Mouse (Mus musculus): ENCODE data around the gene Wwtr1. TPM values are rescaled to one million over a fixed set of nuclear protein-coding genes. Genes with fewer than 3 reads are reported as not detected.
A peak's percentile ranks its signal among the peaks of the same experiment; 100 is the strongest.

Gene Wwtr1
- polyA plus RNA-seq, 1 experiment from 2014 or later = 7.2 TPM

DNA sequence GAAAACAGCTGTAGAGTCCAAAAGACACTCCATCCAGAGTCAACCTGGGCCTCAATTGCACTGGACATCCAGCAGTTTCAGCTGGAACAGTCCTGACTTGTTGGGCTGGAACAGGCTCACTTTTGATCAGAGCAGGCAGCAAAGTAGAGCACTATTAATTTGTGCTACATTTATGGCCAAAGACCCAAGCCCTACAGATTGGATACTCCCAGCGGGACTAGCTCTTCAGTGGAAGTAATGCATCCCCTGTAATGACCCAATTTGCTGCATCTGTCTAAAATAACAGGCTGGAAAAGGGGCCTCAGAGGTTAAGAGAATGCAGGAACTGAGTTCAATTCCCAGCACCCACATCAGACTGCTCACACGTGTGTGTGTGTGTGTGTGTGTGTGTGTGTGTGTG, 24.5 kb downstream of the Wwtr1 start:
- Histone ChIP-seq H3K27ac (replicated peaks; ENCODE audit: low read depth, low read length) (no peak overlapping the region), H3K27me3 (ENCODE audit: control insufficient read depth, insufficient read depth, low read length) (no peaks in the 10 kb centered on the region), H3K4me1 (ENCODE audit: control insufficient read depth, insufficient read depth, low read length) (no peaks in the 10 kb centered on the region), H3K4me3 (replicated peaks; ENCODE audit: low read depth, low read length) (no peak overlapping the region), H3K9me3 (ENCODE audit: control insufficient read depth, low read length) (no peaks in the 10 kb centered on the region), H3K4me2 (ENCODE audit: low read length) (no peak overlapping the region), H3K9ac (replicated peaks; ENCODE audit: low read length) (no peak overlapping the region), H3K36me3 (ENCODE audit: control insufficient read depth, insufficient read depth, low read length) (no peaks in the 10 kb centered on the region)
- no peak for DNase-seq
- ATAC-seq (ENCODE audit: low FRiP score, low TSS enrichment) = no peak
- WGBS = 92% methylated on average over 2 of the region's 2 CpGs

DNA sequence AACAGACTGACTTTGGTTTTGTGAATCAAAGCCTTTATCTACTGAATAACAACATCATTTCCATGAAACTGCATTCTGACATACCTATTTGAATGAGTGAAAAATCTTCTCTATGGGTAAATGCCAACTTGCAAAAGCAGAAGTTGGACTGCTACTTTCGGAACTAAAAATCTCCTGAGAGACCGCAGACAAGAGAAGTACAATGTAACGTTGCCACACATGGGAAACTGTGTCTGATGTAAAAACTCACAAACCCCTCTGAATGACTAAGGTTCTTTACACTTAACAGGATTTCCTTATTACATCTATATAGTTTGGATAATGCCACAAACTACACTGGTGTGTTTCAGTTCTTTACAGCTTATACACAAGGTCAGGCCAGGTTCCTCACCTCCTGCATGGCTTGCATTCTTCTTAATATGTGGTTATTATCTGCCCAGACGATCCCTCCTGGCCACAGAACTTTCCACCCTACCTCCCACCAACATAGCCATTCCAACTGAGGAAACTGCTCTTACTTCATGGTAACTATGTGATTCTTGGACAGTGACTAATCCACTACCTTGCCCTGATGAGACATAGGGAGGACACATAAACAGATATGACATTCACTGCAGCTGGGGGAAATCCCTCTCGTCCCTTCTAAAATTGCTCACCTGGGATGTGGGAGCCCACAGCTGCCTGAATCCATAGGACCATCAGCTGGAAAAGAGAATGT, 25.1 kb downstream of the Wwtr1 start:
- H3K27ac ChIP-seq (replicated peaks; ENCODE audit: low read depth, low read length) = no peak overlapping the region
- H3K4me3 ChIP-seq (replicated peaks; ENCODE audit: low read depth, low read length) = no peak overlapping the region
- no peaks in the 10 kb centered on the region for H3K4me1 ChIP-seq (ENCODE audit: control insufficient read depth, insufficient read depth, low read length)
- no peak for ATAC-seq (ENCODE audit: low FRiP score, low TSS enrichment)
- no peak for DNase-seq
- H3K4me2 ChIP-seq (ENCODE audit: low read length) = no peak overlapping the region
- no peaks in the 10 kb centered on the region for H3K9me3 ChIP-seq (ENCODE audit: control insufficient read depth, low read length)
- H3K9ac ChIP-seq (replicated peaks; ENCODE audit: low read length) = no peak overlapping the region
- WGBS = 74% methylated on average over 5 of the region's 5 CpGs
- no peaks in the 10 kb centered on the region for H3K36me3 ChIP-seq (ENCODE audit: control insufficient read depth, insufficient read depth, low read length)
- H3K27me3 ChIP-seq (ENCODE audit: control insufficient read depth, insufficient read depth, low read length) = no peaks in the 10 kb centered on the region

DNA sequence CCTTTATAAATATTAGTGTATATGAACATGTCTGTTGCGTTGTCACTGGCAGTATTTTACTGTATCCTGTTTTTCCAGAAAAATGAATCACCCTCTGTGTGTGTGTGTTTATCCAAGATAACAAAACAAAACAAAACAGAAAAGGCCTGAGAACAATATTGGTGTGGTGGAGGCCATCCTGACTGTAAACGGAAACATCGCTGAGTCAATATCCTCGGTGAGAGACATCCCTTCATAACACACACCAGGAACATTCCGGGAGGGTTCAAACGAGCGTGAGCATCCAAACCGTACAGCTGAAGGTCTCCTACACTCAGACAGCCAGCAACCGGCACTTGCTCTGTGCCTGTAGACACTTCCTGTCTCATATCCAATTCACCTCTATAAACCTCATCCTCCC, 31.6 kb downstream of the Wwtr1 start:
- no peak for ATAC-seq (ENCODE audit: low FRiP score, low TSS enrichment)
- Histone ChIP-seq H3K27ac (replicated peaks; ENCODE audit: low read depth, low read length) (no peak overlapping the region), H3K4me3 (replicated peaks; ENCODE audit: low read depth, low read length) (no peak overlapping the region), H3K27me3 (ENCODE audit: control insufficient read depth, insufficient read depth, low read length) (no peaks in the 10 kb centered on the region), H3K36me3 (ENCODE audit: control insufficient read depth, insufficient read depth, low read length) (no peaks in the 10 kb centered on the region), H3K4me2 (ENCODE audit: low read length) (no peak overlapping the region), H3K4me1 (ENCODE audit: control insufficient read depth, insufficient read depth, low read length) (no peaks in the 10 kb centered on the region), H3K9ac (replicated peaks; ENCODE audit: low read length) (no peak overlapping the region), H3K9me3 (ENCODE audit: control insufficient read depth, low read length) (no peaks in the 10 kb centered on the region)
- DNase-seq = no peak
- WGBS = 88% methylated on average over 9 of the region's 9 CpGs

DNA sequence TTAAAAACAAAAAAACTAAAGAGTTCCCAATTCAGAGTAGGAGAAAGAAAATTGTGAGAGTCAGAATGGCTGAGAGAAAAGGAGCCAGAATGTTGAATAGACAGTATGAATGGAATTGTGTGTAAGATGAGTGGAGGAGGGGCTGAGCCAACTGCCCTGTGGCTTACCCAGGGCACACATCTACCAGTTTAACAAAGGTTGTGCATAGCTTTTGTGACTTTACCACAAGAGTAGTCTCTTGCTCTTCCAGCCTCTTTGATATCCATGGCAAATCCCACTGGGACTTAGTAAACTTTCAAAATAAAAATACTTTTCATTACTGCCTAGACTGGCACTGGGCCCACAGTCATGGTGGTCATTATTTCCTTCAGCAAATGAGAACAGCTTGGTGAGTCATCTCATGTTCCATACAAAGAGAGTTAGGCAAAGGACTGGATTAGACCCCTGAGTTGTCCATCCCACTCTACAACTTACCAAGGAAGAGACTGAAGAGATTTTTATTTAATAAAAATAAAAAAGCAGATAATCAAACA, 32.8 kb downstream of the Wwtr1 start:
- no peak for ATAC-seq (ENCODE audit: low FRiP score, low TSS enrichment)
- Histone ChIP-seq H3K27me3 (ENCODE audit: control insufficient read depth, insufficient read depth, low read length) (no peaks in the 10 kb centered on the region), H3K36me3 (ENCODE audit: control insufficient read depth, insufficient read depth, low read length) (no peaks in the 10 kb centered on the region), H3K9ac (replicated peaks; ENCODE audit: low read length) (no peak overlapping the region), H3K4me3 (replicated peaks; ENCODE audit: low read depth, low read length) (no peak overlapping the region), H3K4me1 (ENCODE audit: control insufficient read depth, insufficient read depth, low read length) (no peaks in the 10 kb centered on the region), H3K9me3 (ENCODE audit: control insufficient read depth, low read length) (no peaks in the 10 kb centered on the region), H3K4me2 (ENCODE audit: low read length) (no peak overlapping the region), H3K27ac (replicated peaks; ENCODE audit: low read depth, low read length) (no peak overlapping the region)
- DNase-seq = no peak

- H3K9ac ChIP-seq (replicated peaks; ENCODE audit: low read length) = no peak overlapping the region
- no peak overlapping the region for H3K4me3 ChIP-seq (replicated peaks; ENCODE audit: low read depth, low read length)
- ATAC-seq (ENCODE audit: low FRiP score, low TSS enrichment) = no peak
- no peak overlapping the region for H3K4me2 ChIP-seq (ENCODE audit: low read length)
- H3K9me3 ChIP-seq (ENCODE audit: control insufficient read depth, low read length) = no peaks in the 10 kb centered on the region
- WGBS = 85% methylated on average over 7 of the region's 7 CpGs
- DNase-seq = no peak
- H3K27me3 ChIP-seq (ENCODE audit: control insufficient read depth, insufficient read depth, low read length) = no peaks in the 10 kb centered on the region
- H3K27ac ChIP-seq (replicated peaks; ENCODE audit: low read depth, low read length) = no peak overlapping the region
- H3K36me3 ChIP-seq (ENCODE audit: control insufficient read depth, insufficient read depth, low read length) = no peaks in the 10 kb centered on the region
- no peaks in the 10 kb centered on the region for H3K4me1 ChIP-seq (ENCODE audit: control insufficient read depth, insufficient read depth, low read length)
Measured at GRCm38 (mm10) chr3:57541205-57541604, 34.5 kb downstream of the Wwtr1 start.

- H3K27ac ChIP-seq (replicated peaks; ENCODE audit: low read depth, low read length) = no peak overlapping the region
- no peak overlapping the region for H3K9ac ChIP-seq (replicated peaks; ENCODE audit: low read length)
- 70% methylated on average over 2 of the region's 2 CpGs for WGBS
Measured at GRCm38 (mm10) chr3:57540474-57540873, 35.2 kb downstream of the Wwtr1 start.

GRCm38 (mm10) chr3:57535483-57536185, 40.1 kb downstream of the Wwtr1 start:
- Histone ChIP-seq H3K9me3 (ENCODE audit: control insufficient read depth, low read length) (no peaks in the 10 kb centered on the region), H3K27ac (replicated peaks; ENCODE audit: low read depth, low read length) (no peak overlapping the region), H3K36me3 (ENCODE audit: control insufficient read depth, insufficient read depth, low read length) (no peaks in the 10 kb centered on the region), H3K27me3 (ENCODE audit: control insufficient read depth, insufficient read depth, low read length) (no peaks in the 10 kb centered on the region), H3K9ac (replicated peaks; ENCODE audit: low read length) (no peak overlapping the region), H3K4me1 (ENCODE audit: control insufficient read depth, insufficient read depth, low read length) (no peaks in the 10 kb centered on the region), H3K4me3 (replicated peaks; ENCODE audit: low read depth, low read length) (no peak overlapping the region), H3K4me2 (ENCODE audit: low read length) (no peak overlapping the region)
- 84% methylated on average over 13 of the region's 13 CpGs for WGBS
- ATAC-seq (ENCODE audit: low FRiP score, low TSS enrichment) (no peak), DNase-seq (no peak)

More at GRCm38 (mm10) chr3:57540474-57540873, 35.2 kb downstream of the Wwtr1 start:
- Histone ChIP-seq H3K36me3 (ENCODE audit: control insufficient read depth, insufficient read depth, low read length) (no peaks in the 10 kb centered on the region), H3K4me1 (ENCODE audit: control insufficient read depth, insufficient read depth, low read length) (no peaks in the 10 kb centered on the region), H3K27me3 (ENCODE audit: control insufficient read depth, insufficient read depth, low read length) (no peaks in the 10 kb centered on the region), H3K9me3 (ENCODE audit: control insufficient read depth, low read length) (no peaks in the 10 kb centered on the region), H3K4me2 (ENCODE audit: low read length) (no peak overlapping the region), H3K4me3 (replicated peaks; ENCODE audit: low read depth, low read length) (no peak overlapping the region)
- ATAC-seq (ENCODE audit: low FRiP score, low TSS enrichment) (no peak), DNase-seq (no peak)

- DNase-seq = peak; percentile 19
- H3K36me3 ChIP-seq (ENCODE audit: control insufficient read depth, insufficient read depth, low read length) = no peaks in the 10 kb centered on the region
- no peak overlapping the region for H3K4me3 ChIP-seq (replicated peaks; ENCODE audit: low read depth, low read length)
- ATAC-seq (ENCODE audit: low FRiP score, low TSS enrichment) = no peak
- no peaks in the 10 kb centered on the region for H3K9me3 ChIP-seq (ENCODE audit: control insufficient read depth, low read length)
- no peak overlapping the region for H3K4me2 ChIP-seq (ENCODE audit: low read length)
- WGBS = 68% methylated on average over 6 of the region's 6 CpGs
- no peak overlapping the region for H3K9ac ChIP-seq (replicated peaks; ENCODE audit: low read length)
- H3K4me1 ChIP-seq (ENCODE audit: control insufficient read depth, insufficient read depth, low read length) = no peaks in the 10 kb centered on the region
- H3K27me3 ChIP-seq (ENCODE audit: control insufficient read depth, insufficient read depth, low read length) = no peaks in the 10 kb centered on the region
- no peak overlapping the region for H3K27ac ChIP-seq (replicated peaks; ENCODE audit: low read depth, low read length)
Measured at GRCm38 (mm10) chr3:57534450-57534849, 41.3 kb downstream of the Wwtr1 start.

DNA sequence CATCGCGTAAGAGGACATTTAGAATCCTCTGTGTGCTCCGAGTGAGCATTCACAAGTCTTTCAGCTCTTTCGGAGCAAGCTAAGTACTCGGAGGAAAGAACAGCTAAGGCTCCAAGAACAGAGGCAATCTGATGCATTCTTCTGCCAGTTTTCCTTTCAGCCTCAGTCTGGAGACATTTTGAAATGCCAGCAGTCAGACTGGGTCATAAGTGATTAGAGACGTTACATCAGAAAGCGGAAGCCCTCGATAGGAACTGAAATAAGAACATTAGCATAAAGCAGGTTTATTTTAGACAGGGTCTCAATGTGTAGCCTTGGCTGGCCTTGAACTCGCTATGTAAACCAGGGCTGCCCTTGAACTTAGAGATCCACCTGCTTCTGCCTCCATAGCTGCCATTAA, 41.8 kb downstream of the Wwtr1 start:
- H3K4me3 ChIP-seq (replicated peaks; ENCODE audit: low read depth, low read length) = no peak overlapping the region
- no peaks in the 10 kb centered on the region for H3K9me3 ChIP-seq (ENCODE audit: control insufficient read depth, low read length)
- H3K27me3 ChIP-seq (ENCODE audit: control insufficient read depth, insufficient read depth, low read length) = no peaks in the 10 kb centered on the region
- WGBS = 92% methylated on average over 9 of the region's 9 CpGs
- ATAC-seq (ENCODE audit: low FRiP score, low TSS enrichment) (no peak), DNase-seq (no peak)
- H3K4me1 ChIP-seq (ENCODE audit: control insufficient read depth, insufficient read depth, low read length) = no peaks in the 10 kb centered on the region
- H3K4me2 ChIP-seq (ENCODE audit: low read length) = no peak overlapping the region
- no peak overlapping the region for H3K9ac ChIP-seq (replicated peaks; ENCODE audit: low read length)
- no peaks in the 10 kb centered on the region for H3K36me3 ChIP-seq (ENCODE audit: control insufficient read depth, insufficient read depth, low read length)
- no peak overlapping the region for H3K27ac ChIP-seq (replicated peaks; ENCODE audit: low read depth, low read length)
